Mouse (Mus musculus) E14TG2a.4 (cell line): ENCODE results near the gene Polr3h.

ENCODE experiments used
- CTCF ChIP-seq: conservative IDR thresholded peaks from 2 replicates; pipeline ENCODE4 v1.5.1; 2014; ENCODE audit warnings: low read length
- POU5F1 ChIP-seq: IDR thresholded peaks from 2 replicates; pipeline ENCODE4 v1.6.1; 2014; ENCODE audit warnings: low read length, borderline replicate concordance

DNA sequence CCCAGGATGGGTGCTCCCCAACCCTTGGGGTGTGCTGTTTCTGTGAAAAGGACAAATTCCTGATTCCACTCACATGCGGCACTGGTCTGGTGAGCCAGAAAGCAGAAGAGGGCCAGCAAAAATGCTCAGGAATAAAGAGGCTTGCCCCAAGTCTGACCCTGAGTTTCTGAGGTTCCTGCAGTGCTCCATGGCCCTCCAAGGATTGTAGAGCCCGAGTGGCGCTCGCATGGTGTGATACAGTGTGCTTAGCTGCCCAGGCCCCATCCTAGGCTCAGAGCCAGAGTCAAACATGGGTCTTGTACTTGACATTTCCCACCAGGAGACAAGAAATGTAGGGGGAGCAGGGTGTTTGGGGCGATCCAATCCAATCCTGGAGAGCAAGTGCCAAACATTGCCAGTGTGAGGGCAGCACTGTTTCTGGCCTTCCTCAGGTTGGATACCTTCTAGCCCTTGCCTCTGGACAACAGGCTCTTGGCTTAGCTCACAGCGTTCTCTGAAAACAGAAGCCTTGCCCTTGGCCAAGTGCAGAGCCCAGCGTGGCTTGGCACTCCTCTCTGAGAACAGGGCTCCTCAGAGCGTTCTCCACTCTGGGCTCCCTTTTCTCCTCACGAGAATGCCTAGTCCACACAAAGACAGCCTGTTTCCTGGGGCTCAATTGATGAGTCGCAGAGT, 5.4 kb downstream of the Polr3h start:
- TF ChIP-seq CTCF (no peak), POU5F1 (no peak)
